Mouse (Mus musculus): ENCODE results near the gene Gtf2e1.

Gtf2e1 gene

GRCm38 (mm10) chr16:37539611-37540580 lies at the start of gene Gtf2e1, which contains the start of gene Rabl3:
Gene Gtf2e1, minus strand, starts transcription at chr16:37539789.
Gene Rabl3, plus strand, starts transcription at chr16:37539885.
- peak; percentile 99 for DNase-seq (ENCODE audit: low read depth, low spot score)

DNA sequence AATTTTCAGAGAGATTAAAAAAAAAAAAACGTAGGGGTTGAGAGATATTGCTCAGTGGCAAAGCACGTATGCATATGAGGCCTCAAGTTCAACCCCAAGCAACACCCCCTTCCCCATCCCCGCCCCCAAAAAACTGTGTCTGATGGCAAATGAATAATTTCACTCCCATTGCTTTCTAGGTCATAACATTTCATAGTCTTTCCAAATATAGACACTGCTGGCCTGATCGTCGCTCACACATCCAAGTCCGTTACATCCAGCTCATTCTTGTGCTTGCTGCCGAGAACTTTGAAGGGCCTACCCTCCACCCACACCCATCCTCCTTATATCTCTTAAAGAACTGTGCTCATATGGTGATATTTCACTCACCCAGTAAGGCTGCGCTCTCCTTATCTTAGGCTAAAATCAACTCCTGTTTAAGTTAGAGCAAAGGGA lies 45.6 kb upstream of the Gtf2e1 start:
- DNase-seq (ENCODE audit: low read depth, low spot score), result no peak

- peak; percentile 78 for DNase-seq (ENCODE audit: low read depth, low spot score)
These were observed 44.8 kb upstream of the Gtf2e1 start for GRCm38 (mm10) chr16:37584218-37585035.

- no peak for DNase-seq (ENCODE audit: low read depth, low spot score)
These were observed 44.2 kb upstream of the Gtf2e1 start for GRCm38 (mm10) chr16:37583801-37584200.

- no peak for DNase-seq (ENCODE audit: low read depth, low spot score)
These were observed 43.7 kb upstream of the Gtf2e1 start for GRCm38 (mm10) chr16:37583306-37583705.

- no peak for DNase-seq (ENCODE audit: low read depth, low spot score)
These were observed 42.3 kb upstream of the Gtf2e1 start for GRCm38 (mm10) chr16:37581901-37582300.

GRCm38 (mm10) chr16:37580651-37581050 lies 41.1 kb upstream of the Gtf2e1 start:
- no peak for DNase-seq (ENCODE audit: low read depth, low spot score)

- no peak for DNase-seq (ENCODE audit: low read depth, low spot score)
These were observed 40.4 kb upstream of the Gtf2e1 start, which contains the start of gene Hgd for GRCm38 (mm10) chr16:37579994-37580393. Gene Hgd, plus strand, starts transcription at chr16:37580153.

GRCm38 (mm10) chr16:37579591-37579990 lies 40.0 kb upstream of the Gtf2e1 start:
- no peak for DNase-seq (ENCODE audit: low read depth, low spot score)

DNA sequence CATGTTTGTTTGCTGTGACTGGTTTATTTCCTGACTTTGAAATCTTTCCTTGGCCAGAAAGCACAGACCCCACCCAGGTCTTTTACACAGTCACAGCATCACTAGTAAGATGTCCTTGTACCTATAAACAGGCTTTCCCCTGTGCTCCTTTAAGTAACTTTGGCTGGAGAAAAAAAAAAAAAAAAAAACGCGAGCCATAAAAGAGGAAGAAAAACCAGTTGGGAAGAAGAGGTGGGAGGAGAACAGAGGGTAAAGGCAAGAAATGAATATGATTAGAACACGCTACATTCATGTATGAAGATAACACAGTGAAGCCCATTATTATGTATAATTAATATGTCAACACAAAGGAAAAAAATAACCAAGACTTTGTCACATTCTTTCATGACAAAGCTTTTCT lies 35.7 kb upstream of the Gtf2e1 start:
- DNase-seq (ENCODE audit: low read depth, low spot score), result no peak

DNA sequence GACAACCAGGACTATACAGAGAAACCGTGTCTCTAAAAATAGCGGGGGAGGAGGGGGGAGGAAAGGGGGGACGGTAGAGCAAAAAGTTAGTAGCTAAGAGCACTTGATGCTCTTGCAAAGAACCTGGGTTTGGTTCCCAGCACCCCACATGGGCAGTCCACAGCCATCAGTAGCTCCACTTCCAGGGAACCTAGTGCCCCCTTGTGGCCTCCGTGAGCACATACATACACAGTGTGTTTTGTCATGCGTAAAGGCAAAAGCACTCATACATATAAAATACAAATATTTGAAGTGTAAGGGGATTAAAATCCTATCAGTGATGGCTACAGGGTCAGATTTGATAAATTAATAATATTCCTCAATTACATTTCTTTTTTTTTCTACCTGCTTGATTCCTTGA lies 33.5 kb upstream of the Gtf2e1 start:
- no peak for DNase-seq (ENCODE audit: low read depth, low spot score)

- no peak for DNase-seq (ENCODE audit: low read depth, low spot score)
These were observed 32.6 kb upstream of the Gtf2e1 start for GRCm38 (mm10) chr16:37572117-37572754.

- DNase-seq (ENCODE audit: low read depth, low spot score), result no peak
These were observed 32.0 kb upstream of the Gtf2e1 start for GRCm38 (mm10) chr16:37571554-37571953.

DNA sequence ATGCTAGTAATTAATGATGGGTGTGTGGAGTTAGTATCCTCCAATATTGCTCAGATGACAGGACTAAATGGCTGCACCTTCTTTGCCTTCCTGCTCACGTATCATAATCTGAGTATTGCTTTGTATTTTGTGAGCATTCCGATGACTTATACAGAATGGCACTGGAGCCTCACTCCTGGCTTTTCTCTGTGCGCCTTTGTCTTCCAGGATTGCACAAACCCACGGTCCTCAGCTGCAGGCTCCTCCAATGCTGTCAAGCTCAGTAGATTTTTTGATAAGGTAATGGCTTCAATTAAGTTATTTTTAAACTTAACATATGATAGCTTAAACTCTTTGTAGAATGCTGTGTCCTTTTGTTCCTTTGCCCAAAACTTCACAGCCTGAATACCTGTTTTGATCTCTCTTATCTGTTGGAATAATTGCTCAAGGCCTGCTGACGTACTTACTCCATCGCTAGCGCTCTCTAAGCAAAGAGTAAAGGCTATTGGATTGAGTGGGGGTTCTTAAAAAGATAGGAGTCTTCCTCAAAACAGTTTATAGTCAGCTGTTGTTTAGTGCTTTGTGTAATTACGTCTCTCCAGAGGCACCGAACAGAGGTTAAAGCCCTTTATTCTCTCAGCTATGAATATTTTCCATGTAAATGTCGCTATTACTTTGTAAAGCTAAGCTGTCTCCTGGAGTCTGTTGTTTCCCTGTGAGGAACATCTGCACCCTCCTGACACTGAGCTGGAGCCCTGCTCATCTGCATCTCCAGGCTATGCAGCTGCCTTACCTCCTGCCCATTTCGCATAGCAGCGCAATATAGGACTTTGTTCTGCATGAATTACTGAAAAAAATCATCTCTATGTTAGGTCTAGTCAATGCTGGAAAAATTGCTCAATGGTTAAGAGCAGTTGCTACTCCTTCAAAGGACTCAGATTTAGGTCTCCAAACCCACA lies 27.8 kb upstream of the Gtf2e1 start:
- no peak for DNase-seq (ENCODE audit: low read depth, low spot score)

DNA sequence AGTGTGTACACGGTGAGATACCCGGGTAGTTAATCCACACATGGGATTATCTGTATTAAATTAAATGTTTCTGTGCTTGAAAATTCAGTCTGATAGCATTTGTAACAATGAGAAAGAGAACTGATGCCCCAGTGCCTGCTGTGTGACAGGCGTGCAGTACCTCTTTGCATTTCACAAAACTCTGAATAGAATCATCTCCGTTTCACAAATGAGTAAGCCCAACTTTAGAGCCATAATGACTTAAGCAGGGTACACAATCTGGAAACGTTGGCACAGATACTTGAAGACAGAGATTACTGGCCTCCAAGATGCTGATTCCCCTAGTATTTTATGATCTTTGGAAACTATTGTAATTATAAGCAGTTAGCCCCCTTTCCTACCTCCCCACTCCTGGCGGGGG lies 26.5 kb upstream of the Gtf2e1 start:
- DNase-seq (ENCODE audit: low read depth, low spot score), result no peak

DNA sequence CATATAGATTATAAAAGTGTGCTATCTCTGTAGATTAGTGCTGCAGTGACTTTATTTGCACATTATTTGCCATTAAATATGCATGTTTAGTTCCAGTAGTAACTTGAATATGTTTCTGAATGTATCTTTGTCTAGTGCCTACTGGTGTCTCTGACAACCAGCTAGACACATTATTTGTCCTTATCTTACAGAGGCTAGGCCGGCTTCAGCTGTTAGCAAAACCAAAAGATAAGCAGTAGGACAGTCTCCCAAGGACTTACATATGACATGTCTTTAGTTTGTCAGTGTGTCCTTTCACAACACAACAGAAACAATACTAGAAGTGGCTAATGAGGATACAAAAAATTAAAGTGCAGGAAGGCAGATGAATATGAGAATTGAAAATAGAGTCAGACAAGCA lies 25.5 kb upstream of the Gtf2e1 start:
- no peak for DNase-seq (ENCODE audit: low read depth, low spot score)

DNA sequence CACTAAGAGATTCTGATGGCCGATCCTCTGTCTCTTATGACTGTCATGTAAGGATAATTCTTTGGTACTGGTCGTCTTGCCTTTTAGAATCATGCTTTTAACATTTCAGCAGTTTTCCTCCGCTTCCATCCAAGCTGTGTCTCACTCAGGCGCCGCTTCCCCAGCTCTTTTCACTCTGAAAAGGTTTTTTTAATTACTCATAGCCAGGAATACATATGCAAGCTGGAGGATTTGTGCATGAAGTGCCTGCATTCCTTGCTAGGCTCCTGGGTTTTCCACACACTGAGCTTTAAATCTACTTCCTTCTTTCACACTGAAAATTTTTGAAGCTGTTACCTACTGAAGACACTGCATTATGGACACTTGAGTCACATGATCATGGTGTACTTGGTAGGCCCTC lies 23.4 kb upstream of the Gtf2e1 start:
- DNase-seq (ENCODE audit: low read depth, low spot score), result no peak

GRCm38 (mm10) chr16:37562414-37562813 lies 22.8 kb upstream of the Gtf2e1 start:
- DNase-seq (ENCODE audit: low read depth, low spot score), result no peak

DNA sequence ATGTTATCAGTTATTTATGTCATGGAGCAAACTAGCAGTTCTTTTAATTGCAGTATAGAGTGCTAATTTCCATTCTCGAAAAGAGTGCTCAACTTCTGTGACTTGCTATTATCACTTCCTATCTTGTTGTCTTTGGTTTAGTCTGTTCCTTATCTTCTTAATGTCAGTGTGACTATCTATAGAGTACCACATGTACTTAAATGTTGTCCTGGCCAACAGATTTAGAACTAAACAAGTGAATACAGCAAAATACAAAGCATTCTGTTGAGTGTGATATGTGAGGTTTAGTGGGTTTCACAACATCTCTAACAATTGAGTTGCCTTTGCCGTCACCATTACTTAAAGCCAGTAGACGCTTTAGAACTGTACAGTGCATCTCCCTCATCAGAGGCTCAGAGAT lies 13.2 kb upstream of the Gtf2e1 start:
- DNase-seq (ENCODE audit: low read depth, low spot score), result no peak

GRCm38 (mm10) chr16:37550981-37551380 lies 11.4 kb upstream of the Gtf2e1 start:
- DNase-seq (ENCODE audit: low read depth, low spot score), result no peak

DNA sequence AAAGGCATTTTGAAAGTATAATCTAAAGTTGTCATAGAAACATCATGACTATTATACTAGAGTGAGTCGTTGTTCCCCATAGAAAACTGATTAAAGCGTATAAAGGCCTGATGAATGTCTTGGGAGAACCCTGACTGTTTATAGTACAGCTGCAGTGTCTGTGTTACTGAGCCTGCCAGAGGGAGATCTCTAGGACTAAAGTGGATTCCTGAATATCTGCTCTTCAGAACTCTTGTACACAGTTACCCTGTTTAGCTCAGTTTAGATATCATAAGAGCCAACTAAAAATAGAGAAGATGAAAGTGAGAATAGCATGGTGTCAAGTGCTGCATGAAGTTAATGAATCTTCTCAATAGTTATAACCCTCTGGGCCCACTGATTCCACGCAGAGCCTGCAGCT lies 10.7 kb upstream of the Gtf2e1 start:
- DNase-seq (ENCODE audit: low read depth, low spot score), result no peak

Measured in telencephalon, adult 2 months (tissue).